Mouse (Mus musculus): ENCODE measurements around the gene Rspo1. TPM values are rescaled to one million over a fixed set of nuclear protein-coding genes. Genes with fewer than 3 reads are reported as not detected.

Rspo1 gene
- total RNA-seq, 2 experiments from 2014 or later, result 4.6 to 4.8 TPM

DNA sequence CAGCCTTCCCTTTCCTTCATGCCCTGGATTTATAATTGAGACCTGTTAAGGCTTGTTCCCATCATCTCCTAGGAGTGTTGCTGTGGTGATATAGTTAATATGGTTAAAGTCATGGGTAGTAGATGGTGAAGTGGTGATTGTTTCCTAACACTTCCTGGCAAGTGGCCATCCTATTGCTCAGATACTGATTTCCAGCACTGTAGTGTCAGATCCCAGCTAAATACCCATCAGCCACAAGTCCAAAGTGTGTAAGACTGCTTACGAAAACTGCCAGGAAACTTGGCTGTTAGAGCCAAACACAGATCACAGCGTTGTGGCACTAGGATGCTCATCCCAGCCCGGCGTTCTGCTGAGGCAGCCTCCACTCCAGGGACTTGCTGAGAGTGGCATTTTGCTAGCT lies 48.1 kb downstream of the Rspo1 start:
- DNase-seq, result no peak

DNA sequence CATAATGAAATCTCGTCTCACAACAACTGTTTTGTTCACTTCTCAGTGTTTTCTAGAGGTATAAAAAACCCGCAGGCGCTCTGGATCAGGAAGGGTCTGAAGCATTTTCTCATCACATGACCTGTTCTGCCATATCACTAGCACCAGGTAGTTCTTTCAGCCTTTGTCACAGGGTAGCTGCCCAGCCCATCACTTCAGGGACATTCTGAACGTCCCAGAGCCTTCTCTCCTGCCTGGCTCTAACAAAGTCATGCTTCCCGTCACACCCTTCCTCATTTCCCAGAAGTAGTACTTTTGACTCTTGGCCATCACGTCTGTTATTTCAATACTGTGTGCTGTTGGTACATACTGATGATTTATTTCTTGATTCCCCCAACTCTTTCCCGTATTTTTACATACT lies 58.2 kb downstream of the Rspo1 start:
- DNase-seq, result no peak

DNA sequence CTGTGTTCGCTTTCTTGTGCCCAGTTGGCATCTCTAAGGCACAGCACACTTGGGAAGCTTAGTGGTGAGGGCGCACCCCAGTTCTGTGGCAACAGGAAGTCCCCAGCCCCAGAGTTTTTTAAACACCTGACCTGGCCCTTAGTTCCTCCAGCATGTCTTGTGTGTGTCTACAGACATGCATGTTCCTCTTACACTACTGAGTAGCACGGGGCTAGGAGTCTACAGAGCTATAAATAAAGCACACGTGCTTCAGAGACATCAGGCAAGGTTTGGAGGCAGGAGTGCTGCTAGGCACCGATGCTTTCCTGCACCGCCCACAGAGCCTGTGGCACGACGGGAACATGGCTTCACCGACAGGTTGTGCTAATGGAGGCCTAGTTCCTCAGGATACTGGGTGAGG lies 69.2 kb downstream of the Rspo1 start:
- DNase-seq, result no peak

DNA sequence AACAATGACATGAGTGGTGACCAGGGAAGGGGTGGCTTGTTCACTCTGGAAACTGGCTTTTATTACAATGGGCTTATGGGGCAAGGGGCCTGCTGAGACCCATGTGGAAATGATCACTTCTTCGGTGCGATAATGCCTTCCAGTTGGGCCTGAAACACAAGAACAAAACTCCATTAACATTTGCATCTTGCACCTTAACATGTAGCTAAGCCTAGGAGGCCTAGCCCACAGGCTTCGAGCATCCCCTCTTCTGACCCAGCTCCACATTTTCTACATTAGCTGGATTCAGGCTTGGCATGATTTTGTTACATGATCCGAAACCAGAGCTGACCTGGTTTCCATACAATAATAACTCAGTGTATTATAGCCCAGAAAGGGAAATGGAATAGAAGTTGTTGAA lies 70.2 kb downstream of the Rspo1 start:
- no peak for DNase-seq

DNA sequence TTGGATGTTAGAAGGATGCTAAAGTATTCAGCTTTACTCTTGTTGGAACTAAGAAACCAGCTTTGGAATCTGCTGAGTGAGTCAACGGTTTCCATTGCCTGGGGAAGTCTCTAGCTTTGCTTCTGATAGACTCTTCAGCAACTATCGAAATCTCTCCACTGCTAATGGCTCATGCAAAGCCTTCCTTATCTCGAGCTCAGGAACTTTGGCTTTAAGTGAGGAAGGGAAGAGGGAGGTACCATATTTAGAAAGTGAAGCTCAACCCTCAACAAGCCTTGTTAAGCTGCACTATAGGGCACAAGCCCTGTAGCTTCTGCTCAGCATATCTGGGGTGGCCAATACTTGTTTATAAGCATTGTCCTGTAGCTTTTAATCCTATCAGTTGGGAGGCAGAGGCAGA lies 71.0 kb downstream of the Rspo1 start:
- no peak for DNase-seq

DNA sequence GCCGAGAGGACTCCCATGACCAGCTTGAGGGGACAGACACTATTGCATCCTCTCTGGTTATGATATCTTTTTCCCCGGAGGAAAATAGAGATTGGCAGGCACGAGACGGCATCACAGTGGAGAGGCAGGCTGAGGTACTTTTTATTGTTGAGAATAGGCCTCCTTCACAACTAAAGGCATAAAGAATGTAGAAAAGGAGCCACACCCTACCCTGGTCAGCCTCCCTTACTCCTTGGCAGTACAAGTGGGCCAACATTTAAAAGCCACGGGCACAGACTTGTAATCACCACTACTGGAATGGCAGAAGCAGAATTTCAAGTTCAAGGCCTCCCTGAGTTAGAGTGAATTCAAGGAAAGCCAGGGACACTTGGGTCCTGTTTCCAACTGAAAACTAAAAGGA lies 71.8 kb downstream of the Rspo1 start:
- no peak for DNase-seq

Other genes with a start within 250 kb of the Rspo1 start
- gene Inpp5b, start 244.6 kb upstream of the Rspo1 start, total RNA-seq (2021), result 10 to 100 TPM; 10.3 to 10.5 TPM
- 10 to 100 TPM; 15.2 to 15.3 TPM for gene Mtf1, start 184.3 kb upstream of the Rspo1 start, total RNA-seq (2021)
- 10 to 100 TPM; 25.9 to 28.4 TPM for gene Yrdc, start 135.8 kb upstream of the Rspo1 start, total RNA-seq (2021)
- gene 1110065P20Rik, start 135.2 kb upstream of the Rspo1 start, total RNA-seq (2021), result 10 to 100 TPM; 29.8 to 35.6 TPM
- under 1 TPM in 1 of 2 experiments, not detected in 1; 0.11 TPM for gene Maneal, start 124.3 kb upstream of the Rspo1 start, total RNA-seq (2021)
- gene Epha10, start 105.5 kb upstream of the Rspo1 start, total RNA-seq (2021), result not detected
- 10 to 100 TPM in 1 of 2 experiments, 1 to 10 TPM in 1; 8.6 to 12.0 TPM for gene 9930104L06Rik, start 49.4 kb upstream of the Rspo1 start, total RNA-seq (2021)
- gene Cdca8, start 47.1 kb upstream of the Rspo1 start, total RNA-seq (2021), result 10 to 100 TPM; 57.9 to 58.8 TPM
- 10 to 100 TPM; 39.9 to 44.3 TPM for gene Gnl2, start 30.2 kb downstream of the Rspo1 start, total RNA-seq (2021)
- not detected for gene Dnali1, start 79.3 kb downstream of the Rspo1 start, total RNA-seq (2021)
- gene Snip1, start 80.2 kb downstream of the Rspo1 start, total RNA-seq (2021), result 10 to 100 TPM; 11.6 to 13.7 TPM
- gene Meaf6, start 98.7 kb downstream of the Rspo1 start, total RNA-seq (2021), result 10 to 100 TPM; 38.3 to 40.8 TPM
- gene Zc3h12a, start 141.4 kb downstream of the Rspo1 start, total RNA-seq (2021), result 1 to 10 TPM; 2.4 to 3.2 TPM

All from heart, postnatal 4 days (tissue).